Mouse (Mus musculus) ES-Bruce4 (cell line): ENCODE data around the gene Tmtc4. TPM values are rescaled to one million over a fixed set of nuclear protein-coding genes. Genes with fewer than 3 reads are reported as not detected.

Source experiments
- H3K27ac ChIP-seq: 2 replicates; pipeline ENCODE4 v1.5.1; 2012; ENCODE audit warnings: low read length, inconsistent platforms; ENCODE audit not compliant: insufficient read depth
- H3K27me3 ChIP-seq: 2 replicates; pipeline ENCODE4 v1.6.1; 2012; ENCODE audit warnings: mild to moderate bottlenecking, low read length, inconsistent platforms; ENCODE audit not compliant: control insufficient read depth, poor library complexity, insufficient read depth, severe bottlenecking
- H3K36me3 ChIP-seq: 2 replicates; pipeline ENCODE4 v1.6.1; 2012; ENCODE audit warnings: inconsistent platforms, mild to moderate bottlenecking, low read length, moderate library complexity; ENCODE audit not compliant: control insufficient read depth, poor library complexity, insufficient read depth, severe bottlenecking
- H3K4me1 ChIP-seq: one replicate; pipeline ENCODE4 v1.8.1; 2011; ENCODE audit warnings: low read length; ENCODE audit not compliant: control insufficient read depth, insufficient read depth
- H3K4me3 ChIP-seq: 2 replicates; pipeline ENCODE4 v1.5.1; 2011; ENCODE audit warnings: low read depth, mild to moderate bottlenecking, low read length
- H3K9ac ChIP-seq: 2 replicates; pipeline ENCODE4 v1.6.1; 2012; ENCODE audit warnings: low read depth, mild to moderate bottlenecking, inconsistent platforms; ENCODE audit not compliant: poor library complexity, severe bottlenecking
- H3K9me3 ChIP-seq: replicated peaks from 2 replicates; pipeline ENCODE4 v1.6.1; 2012; ENCODE audit warnings: mild to moderate bottlenecking, low read length, inconsistent platforms; ENCODE audit not compliant: control insufficient read depth, poor library complexity, insufficient read depth, severe bottlenecking
- CTCF ChIP-seq: IDR thresholded peaks from one replicate; pipeline ENCODE4 v1.8.1; 2011; ENCODE audit warnings: low read depth, low read length
- EP300 ChIP-seq: IDR thresholded peaks from 2 replicates; pipeline ENCODE4 v1.6.1; 2011; ENCODE audit warnings: low read depth, low read length; ENCODE audit not compliant: insufficient read depth
- POLR2A ChIP-seq: IDR thresholded peaks from one replicate; pipeline ENCODE4 v1.8.1; 2011; ENCODE audit warnings: low read length; ENCODE audit not compliant: insufficient read depth
- polyA plus RNA-seq: library from polyadenylated mRNA; stranded (reverse); fragments of >200 nt; gene quantifications from 2 replicates; pipeline ENCODE4 v1.2.4, GENCODE M21; 2011; ENCODE audit warnings: low read depth; ENCODE audit not compliant: missing spikeins, insufficient read depth, insufficient read length

The Tmtc4 gene
- polyA plus RNA-seq, 1 experiment = 20.7 TPM

- TF ChIP-seq POLR2A (no peak), EP300 (no peak), CTCF (no peak)
- Histone ChIP-seq H3K27ac (no peak overlapping the region), H3K4me3 (no peak overlapping the region), H3K4me1 (no peaks in the 10 kb centered on the region), H3K9me3 (no peaks in the 10 kb centered on the region), H3K36me3 (no peaks in the 10 kb centered on the region), H3K9ac (no peak overlapping the region), H3K27me3 (no peaks in the 10 kb centered on the region)
These were observed 25.5 kb upstream of the Tmtc4 start for GRCm38 (mm10) chr14:123009108-123010018.

GRCm38 (mm10) chr14:123008672-123009071 is 24.8 kb upstream of the Tmtc4 start:
- Histone ChIP-seq H3K4me3 (no peak overlapping the region), H3K9me3 (no peaks in the 10 kb centered on the region), H3K27ac (no peak overlapping the region), H3K36me3 (no peaks in the 10 kb centered on the region), H3K9ac (no peak overlapping the region), H3K4me1 (no peaks in the 10 kb centered on the region), H3K27me3 (no peaks in the 10 kb centered on the region)
- TF ChIP-seq CTCF (no peak), EP300 (no peak), POLR2A (no peak)

GRCm38 (mm10) chr14:123003715-123004114 is 19.9 kb upstream of the Tmtc4 start:
- no peak overlapping the region for H3K27ac ChIP-seq
- no peaks in the 10 kb centered on the region for H3K4me1 ChIP-seq
- no peaks in the 10 kb centered on the region for H3K27me3 ChIP-seq
- no peaks in the 10 kb centered on the region for H3K36me3 ChIP-seq
- no peaks in the 10 kb centered on the region for H3K9me3 ChIP-seq
- H3K9ac ChIP-seq = no peak overlapping the region
- no peak for TF ChIP-seq EP300
- TF ChIP-seq POLR2A = no peak
- TF ChIP-seq CTCF = no peak
- no peak overlapping the region for H3K4me3 ChIP-seq

- H3K9me3 ChIP-seq = no peaks in the 10 kb centered on the region
- no peak overlapping the region for H3K9ac ChIP-seq
- no peaks in the 10 kb centered on the region for H3K27me3 ChIP-seq
- no peak overlapping the region for H3K27ac ChIP-seq
- no peak for TF ChIP-seq POLR2A
- TF ChIP-seq CTCF = no peak
- TF ChIP-seq EP300 = no peak
- H3K4me3 ChIP-seq = no peak overlapping the region
- H3K36me3 ChIP-seq = no peaks in the 10 kb centered on the region
- H3K4me1 ChIP-seq = no peaks in the 10 kb centered on the region
These were observed 17.6 kb upstream of the Tmtc4 start for GRCm38 (mm10) chr14:123001391-123001790.

- no peaks in the 10 kb centered on the region for H3K4me1 ChIP-seq
- no peaks in the 10 kb centered on the region for H3K36me3 ChIP-seq
- no peak overlapping the region for H3K9ac ChIP-seq
- H3K9me3 ChIP-seq = no peaks in the 10 kb centered on the region
- no peaks in the 10 kb centered on the region for H3K27me3 ChIP-seq
- no peak overlapping the region for H3K27ac ChIP-seq
- TF ChIP-seq CTCF = no peak
- TF ChIP-seq EP300 = no peak
- no peak overlapping the region for H3K4me3 ChIP-seq
These were observed 13.6 kb upstream of the Tmtc4 start for GRCm38 (mm10) chr14:122997465-122997864.

- H3K27ac ChIP-seq = no peak overlapping the region
- no peaks in the 10 kb centered on the region for H3K27me3 ChIP-seq
- no peak overlapping the region for H3K9ac ChIP-seq
- no peaks in the 10 kb centered on the region for H3K9me3 ChIP-seq
- H3K4me1 ChIP-seq = no peaks in the 10 kb centered on the region
- no peaks in the 10 kb centered on the region for H3K36me3 ChIP-seq
- H3K4me3 ChIP-seq = no peak overlapping the region
- TF ChIP-seq CTCF (no peak), EP300 (no peak), POLR2A (no peak)
These were observed 10.1 kb upstream of the Tmtc4 start for GRCm38 (mm10) chr14:122993935-122994334.
